Mouse (Mus musculus): Measurements from ENCODE around the gene Gm11634. TPM values are rescaled to one million over a fixed set of nuclear protein-coding genes. Genes with fewer than 3 reads are reported as not detected.
"Not testable (repeated sequence)": the region's sequence is repeated elsewhere in the genome, so short reads cannot be mapped to it uniquely, and the experiment has no call there.

Gene Gm11634
- polyA plus RNA-seq, 1 experiment from 2014 or later = not detected

GRCm38 (mm10) chr11:101640857-101641709 is 42.0 kb upstream of the Gm11634 start:
- peak; percentile 80 for ATAC-seq
- Histone ChIP-seq H3K27ac (ENCODE audit: low read depth, low read length) (peak overlapping the region; percentile 75), H3K4me3 (ENCODE audit: low read length) (peak overlapping the region; percentile 36), H3K9ac (ENCODE audit: low read depth, low read length) (peak overlapping the region; percentile 53), H3K4me2 (ENCODE audit: low read length) (peak overlapping the region; percentile 45)
- H3K9me3 ChIP-seq (ENCODE audit: control insufficient read depth, low read length); H3K36me3 ChIP-seq (ENCODE audit: control insufficient read depth, insufficient read depth, low read length); H3K27me3 ChIP-seq (replicated peaks; ENCODE audit: control insufficient read depth, insufficient read depth, low read length); H3K4me1 ChIP-seq (ENCODE audit: control insufficient read depth, insufficient read depth, low read depth, low read length): not testable (repeated sequence)
- WGBS = 5% methylated on average over 49 of the region's 53 CpGs

DNA sequence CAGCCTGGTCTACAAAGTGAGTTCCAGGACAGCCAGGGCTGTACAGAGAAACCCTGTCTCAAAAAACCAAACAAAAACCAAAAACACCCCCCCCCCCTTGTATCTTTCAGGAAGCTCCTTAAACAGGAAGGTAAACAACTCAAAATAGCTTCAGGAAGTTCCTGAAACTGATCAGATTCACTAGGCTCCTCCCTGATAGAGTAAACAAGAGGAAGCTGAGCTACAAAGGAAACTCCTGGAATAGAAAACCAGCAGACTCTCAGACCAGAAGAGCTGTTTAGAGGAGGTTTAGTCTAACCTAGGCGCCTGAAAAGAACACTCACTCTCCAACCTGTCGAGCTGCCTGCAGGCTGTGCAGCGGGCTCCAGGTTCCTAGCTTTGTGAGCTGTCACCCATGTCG is 40.7 kb upstream of the Gm11634 start:
- Histone ChIP-seq H3K36me3 (ENCODE audit: control insufficient read depth, insufficient read depth, low read length) (no peaks in the 10 kb centered on the region), H3K27me3 (replicated peaks; ENCODE audit: control insufficient read depth, insufficient read depth, low read length) (no peaks in the 10 kb centered on the region), H3K9me3 (ENCODE audit: control insufficient read depth, low read length) (no peaks in the 10 kb centered on the region), H3K4me1 (ENCODE audit: control insufficient read depth, insufficient read depth, low read depth, low read length) (no peaks in the 10 kb centered on the region), H3K4me3 (ENCODE audit: low read length) (no peak overlapping the region), H3K9ac (ENCODE audit: low read depth, low read length) (no peak overlapping the region), H3K4me2 (ENCODE audit: low read length) (no peak overlapping the region), H3K27ac (ENCODE audit: low read depth, low read length) (no peak overlapping the region)
- no peak for ATAC-seq
- WGBS = 93% methylated on average over 4 of the region's 4 CpGs

DNA sequence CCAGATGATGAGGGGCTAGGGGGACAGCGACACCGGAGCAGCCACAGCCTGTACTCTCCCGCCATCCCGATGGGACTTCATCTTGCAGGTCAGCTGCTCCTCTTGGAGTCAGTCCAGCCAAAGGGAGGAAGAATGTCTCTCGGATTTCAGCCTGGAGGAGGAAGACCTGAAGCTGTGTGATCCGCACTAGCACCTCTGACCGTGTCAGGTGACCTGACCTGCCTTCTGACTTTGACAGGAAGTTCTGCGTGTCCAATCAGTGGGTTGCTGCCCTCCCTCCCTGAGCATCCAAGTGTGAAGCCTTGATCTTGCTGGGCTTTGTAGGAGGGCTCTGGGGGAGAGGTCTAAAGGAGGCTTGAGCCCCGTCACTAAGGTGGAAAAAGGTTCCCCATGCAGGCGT is 36.6 kb upstream of the Gm11634 start:
- 83% methylated on average over 10 of the region's 10 CpGs for WGBS
- no peak overlapping the region for H3K4me2 ChIP-seq (ENCODE audit: low read length)
- H3K27me3 ChIP-seq (replicated peaks; ENCODE audit: control insufficient read depth, insufficient read depth, low read length) = no peaks in the 10 kb centered on the region
- H3K4me3 ChIP-seq (ENCODE audit: low read length) = no peak overlapping the region
- H3K4me1 ChIP-seq (ENCODE audit: control insufficient read depth, insufficient read depth, low read depth, low read length) = no peaks in the 10 kb centered on the region
- no peaks in the 10 kb centered on the region for H3K36me3 ChIP-seq (ENCODE audit: control insufficient read depth, insufficient read depth, low read length)
- no peak for ATAC-seq
- no peak overlapping the region for H3K9ac ChIP-seq (ENCODE audit: low read depth, low read length)
- H3K9me3 ChIP-seq (ENCODE audit: control insufficient read depth, low read length) = no peaks in the 10 kb centered on the region
- H3K27ac ChIP-seq (ENCODE audit: low read depth, low read length) = no peak overlapping the region

DNA sequence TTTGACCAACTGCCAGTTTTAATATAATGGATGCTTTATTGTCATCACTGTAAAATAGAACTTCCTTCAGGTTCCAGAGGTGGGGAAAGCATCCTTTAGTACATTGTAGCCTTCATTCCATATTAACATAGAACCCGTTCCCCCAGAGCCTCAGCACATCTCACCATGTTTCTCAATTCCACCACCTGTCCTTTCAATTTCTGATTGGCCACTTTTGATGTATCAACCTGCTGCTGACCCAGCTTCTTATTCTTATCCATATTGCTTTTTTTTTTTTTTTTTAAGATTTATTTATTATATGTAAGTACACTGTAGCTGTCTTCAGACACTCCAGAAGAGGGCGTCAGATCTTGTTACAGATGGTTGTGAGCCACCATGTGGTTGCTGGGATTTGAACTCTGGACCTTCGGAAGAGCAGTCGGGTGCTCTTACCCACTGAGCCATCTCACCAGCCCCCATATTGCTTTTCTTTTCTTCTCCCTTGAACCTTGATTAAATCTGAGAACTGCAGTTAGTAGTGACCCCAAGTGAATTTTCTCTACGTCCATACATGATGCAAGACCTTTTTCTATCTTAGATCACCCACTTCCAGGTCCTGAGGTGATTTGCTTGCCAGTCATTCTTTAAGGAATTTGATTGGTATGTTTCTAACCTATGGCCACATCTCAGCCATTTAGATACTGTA is 29.8 kb upstream of the Gm11634 start:
- not testable (repeated sequence) for H3K27me3 ChIP-seq (replicated peaks; ENCODE audit: control insufficient read depth, insufficient read depth, low read length); H3K9ac ChIP-seq (ENCODE audit: low read depth, low read length); H3K9me3 ChIP-seq (ENCODE audit: control insufficient read depth, low read length); ATAC-seq; H3K4me1 ChIP-seq (ENCODE audit: control insufficient read depth, insufficient read depth, low read depth, low read length); H3K27ac ChIP-seq (ENCODE audit: low read depth, low read length); H3K4me3 ChIP-seq (ENCODE audit: low read length); H3K36me3 ChIP-seq (ENCODE audit: control insufficient read depth, insufficient read depth, low read length)
- WGBS = 67% methylated on average over 4 of the region's 5 CpGs
- peak overlapping the region; percentile 97 for H3K4me2 ChIP-seq (ENCODE audit: low read length)

GRCm38 (mm10) chr11:101627857-101628559 is 29.0 kb upstream of the Gm11634 start:
- Histone ChIP-seq H3K4me3 (ENCODE audit: low read length) (peak overlapping the region; percentile 67), H3K4me1 (ENCODE audit: control insufficient read depth, insufficient read depth, low read depth, low read length) (peaks cover 3% of the 10 kb centered on the region; the same call in 1 of the 2 replicates), H3K36me3 (ENCODE audit: control insufficient read depth, insufficient read depth, low read length) (no peaks in the 10 kb centered on the region), H3K4me2 (ENCODE audit: low read length) (peak overlapping the region; percentile 97), H3K27me3 (replicated peaks; ENCODE audit: control insufficient read depth, insufficient read depth, low read length) (no peaks in the 10 kb centered on the region), H3K9me3 (ENCODE audit: control insufficient read depth, low read length) (no peaks in the 10 kb centered on the region), H3K9ac (ENCODE audit: low read depth, low read length) (peak overlapping the region; percentile 75), H3K27ac (ENCODE audit: low read depth, low read length) (peak overlapping the region; percentile 92)
- ATAC-seq = peak; percentile 41
- under 1% methylated on average over 33 of the region's 33 CpGs for WGBS

GRCm38 (mm10) chr11:101626995-101627856 is 28.2 kb upstream of the Gm11634 start, which contains the start of gene Rdm1:
Gene Rdm1 (plus strand): TSS chr11:101627195.
- under 1% methylated on average over 32 of the region's 34 CpGs for WGBS
- Histone ChIP-seq H3K9me3 (ENCODE audit: control insufficient read depth, low read length) (no peaks in the 10 kb centered on the region), H3K27me3 (replicated peaks; ENCODE audit: control insufficient read depth, insufficient read depth, low read length) (no peaks in the 10 kb centered on the region), H3K4me1 (ENCODE audit: control insufficient read depth, insufficient read depth, low read depth, low read length) (peaks cover 3% of the 10 kb centered on the region; the same call in 1 of the 2 replicates), H3K36me3 (ENCODE audit: control insufficient read depth, insufficient read depth, low read length) (no peaks in the 10 kb centered on the region), H3K4me2 (ENCODE audit: low read length) (peak within 1 kb of the TSS; percentile 97), H3K27ac (ENCODE audit: low read depth, low read length) (peak within 1 kb of the TSS; percentile 92), H3K9ac (ENCODE audit: low read depth, low read length) (peak within 1 kb of the TSS; percentile 75), H3K4me3 (ENCODE audit: low read length) (peak within 1 kb of the TSS; percentile 67)
- ATAC-seq = peak; percentile 94

- no peaks in the 10 kb centered on the region for H3K36me3 ChIP-seq (ENCODE audit: control insufficient read depth, insufficient read depth, low read length)
- H3K27ac ChIP-seq (ENCODE audit: low read depth, low read length) = peak overlapping the region; percentile 87
- peak overlapping the region; percentile 51 for H3K9ac ChIP-seq (ENCODE audit: low read depth, low read length)
- H3K4me2 ChIP-seq (ENCODE audit: low read length) = peak overlapping the region; percentile 97
- no peaks in the 10 kb centered on the region for H3K9me3 ChIP-seq (ENCODE audit: control insufficient read depth, low read length)
- H3K4me1 ChIP-seq (ENCODE audit: control insufficient read depth, insufficient read depth, low read depth, low read length) = peaks cover 3% of the 10 kb centered on the region; the same call in 1 of the 2 replicates
- ATAC-seq = peak; percentile 37
- 6% methylated on average over 8 of the region's 8 CpGs for WGBS
- H3K4me3 ChIP-seq (ENCODE audit: low read length) = peak overlapping the region; percentile 40
- H3K27me3 ChIP-seq (replicated peaks; ENCODE audit: control insufficient read depth, insufficient read depth, low read length) = no peaks in the 10 kb centered on the region
These were observed 27.6 kb upstream of the Gm11634 start for GRCm38 (mm10) chr11:101626649-101626994.

GRCm38 (mm10) chr11:101620022-101620655 is 21.1 kb upstream of the Gm11634 start:
- H3K4me2 ChIP-seq (ENCODE audit: low read length); H3K27me3 ChIP-seq (replicated peaks; ENCODE audit: control insufficient read depth, insufficient read depth, low read length); H3K36me3 ChIP-seq (ENCODE audit: control insufficient read depth, insufficient read depth, low read length); H3K9me3 ChIP-seq (ENCODE audit: control insufficient read depth, low read length); ATAC-seq; H3K4me3 ChIP-seq (ENCODE audit: low read length); H3K9ac ChIP-seq (ENCODE audit: low read depth, low read length); H3K27ac ChIP-seq (ENCODE audit: low read depth, low read length): not testable (repeated sequence)
- WGBS = 88% methylated on average over 11 of the region's 11 CpGs
- H3K4me1 ChIP-seq (ENCODE audit: control insufficient read depth, insufficient read depth, low read depth, low read length) = peaks cover 12% of the 10 kb centered on the region
